Mouse (Mus musculus) lung, postnatal 4 days (tissue): ENCODE data around the gene Izumo1r.

Source experiments
- DNase-seq, 2 experiments: peaks; one replicate each; pipeline ENCODE4 v3.0.0; 2021

Gene Izumo1r

DNA sequence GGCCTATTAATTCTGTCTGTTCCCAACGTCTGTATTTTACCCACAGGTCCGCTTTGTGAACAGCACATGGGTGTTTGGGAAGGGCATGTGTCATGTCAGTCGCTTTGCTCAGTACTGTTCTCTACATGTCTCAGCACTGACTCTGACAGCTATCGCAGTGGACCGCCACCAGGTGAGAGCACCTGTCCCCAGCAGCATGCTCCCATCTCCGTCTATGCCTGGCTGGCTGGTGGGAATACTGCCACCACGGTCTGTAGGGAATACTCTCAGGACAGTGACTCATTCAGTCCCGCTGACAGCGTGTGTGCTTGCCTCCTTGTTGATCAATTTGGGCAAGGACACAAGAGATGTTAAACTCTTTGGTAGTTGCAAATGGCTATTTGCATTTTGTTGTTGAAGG is 39.0 kb downstream of the Izumo1r start:
- DNase-seq: no peak

DNA sequence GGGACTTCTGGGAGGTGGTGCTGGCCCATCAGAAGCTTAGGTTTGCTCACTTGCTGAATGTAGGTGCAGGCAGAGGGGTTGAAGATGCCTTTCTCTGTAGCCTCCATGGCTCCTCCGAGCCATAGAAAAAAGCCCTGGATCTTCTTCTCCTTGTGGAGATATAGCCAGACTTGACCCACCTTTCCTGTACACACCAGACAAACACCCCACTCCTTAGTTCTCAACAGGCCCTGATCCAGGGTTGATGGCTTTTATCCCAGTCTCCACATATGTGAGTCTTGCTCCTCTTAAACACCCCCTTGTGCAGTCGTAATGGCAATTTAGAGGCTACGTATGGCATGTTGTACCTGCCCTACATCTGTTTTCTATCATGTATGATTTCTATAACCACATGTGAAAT is 40.6 kb downstream of the Izumo1r start:
- no peak for DNase-seq

DNA sequence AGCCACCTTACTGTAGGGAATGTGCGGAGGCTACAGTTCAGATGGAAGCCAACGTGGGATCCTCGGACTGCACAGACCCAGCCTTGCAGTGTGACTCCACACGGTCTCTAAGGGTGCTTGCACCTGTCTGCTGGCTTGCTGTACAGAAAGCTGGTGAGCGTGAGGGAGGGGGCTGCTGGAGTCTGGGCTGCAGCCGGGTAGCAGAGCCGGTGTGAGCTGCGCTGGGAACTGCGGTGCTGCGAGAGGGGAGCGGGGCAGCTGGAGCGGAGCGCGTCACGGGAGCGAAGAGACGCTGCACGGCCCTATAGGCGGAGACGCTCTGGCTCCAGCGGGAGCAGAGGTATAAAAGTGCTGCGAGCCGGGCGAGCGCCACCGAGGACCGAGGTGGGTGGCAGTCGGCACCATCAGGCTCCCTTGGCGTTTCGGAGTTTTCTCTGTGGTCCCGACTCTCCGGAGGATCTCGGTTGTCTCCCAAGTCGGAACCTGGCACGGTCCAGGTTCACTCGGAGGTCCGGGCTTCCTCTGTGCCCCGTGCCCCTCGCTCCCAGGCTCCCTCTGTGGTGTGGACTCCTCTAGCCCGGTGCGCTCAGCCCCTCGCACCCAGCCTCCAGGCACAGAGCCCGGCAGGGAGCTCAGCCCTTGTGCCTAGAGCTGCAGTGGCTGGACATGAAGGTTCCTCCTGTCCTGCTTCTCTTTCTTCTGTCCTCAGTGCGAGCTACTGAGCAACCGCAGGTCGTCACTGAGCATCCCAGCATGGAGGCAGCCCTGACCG is 43.7 kb downstream of the Izumo1r start, which contains the start of gene Gpr83:
Gpr83 (plus strand) TSS at position 343 of the 772 bp plus-strand sequence.
- DNase-seq: peak in 1 of 2 experiments; percentile 9

DNA sequence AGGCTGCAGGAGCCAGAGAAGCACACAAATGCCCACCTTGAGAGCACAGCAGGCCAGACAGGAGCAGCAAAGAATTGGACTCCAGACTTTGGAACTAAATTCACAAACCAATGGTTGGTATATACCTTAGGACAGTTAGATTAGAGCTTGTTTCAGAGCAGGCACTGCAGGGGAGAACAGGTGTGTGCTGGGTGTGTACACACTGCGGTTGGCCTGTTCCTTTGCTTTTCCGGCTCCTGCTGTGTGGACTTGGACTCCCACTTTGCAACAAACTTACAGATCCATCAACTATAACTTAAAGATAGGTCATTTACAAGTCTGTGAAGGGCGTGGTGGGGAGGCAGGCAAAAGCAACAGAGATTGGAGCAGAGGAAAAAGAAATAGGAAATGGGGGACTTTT is 45.0 kb downstream of the Izumo1r start:
- DNase-seq: no peak

DNA sequence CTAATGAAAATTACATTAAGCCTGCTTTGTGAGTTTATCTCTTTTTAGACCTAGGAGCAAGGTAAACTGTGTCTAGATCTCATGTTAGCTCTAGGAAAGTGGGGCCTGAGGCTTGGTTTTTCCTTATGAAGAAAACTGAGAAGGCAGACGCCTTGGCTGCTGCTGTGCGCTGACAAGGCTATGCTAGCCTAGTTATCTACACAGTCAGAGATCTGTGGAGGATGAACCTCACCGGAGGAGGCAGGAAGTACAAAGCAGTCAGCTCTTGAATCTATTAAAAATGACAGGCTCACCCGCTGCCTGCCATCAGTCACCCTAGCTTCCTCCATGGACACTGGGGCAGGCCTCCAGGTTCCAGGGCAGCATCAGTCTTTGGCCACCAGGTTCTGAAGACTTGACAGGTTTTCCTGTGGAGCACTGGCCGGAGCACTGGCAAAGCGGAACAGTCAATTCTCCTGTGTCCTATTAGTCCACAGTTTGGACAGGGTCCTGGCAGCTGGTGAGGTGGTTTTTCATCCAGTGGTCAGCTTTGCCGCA is 45.5 kb downstream of the Izumo1r start:
- no peak for DNase-seq

DNA sequence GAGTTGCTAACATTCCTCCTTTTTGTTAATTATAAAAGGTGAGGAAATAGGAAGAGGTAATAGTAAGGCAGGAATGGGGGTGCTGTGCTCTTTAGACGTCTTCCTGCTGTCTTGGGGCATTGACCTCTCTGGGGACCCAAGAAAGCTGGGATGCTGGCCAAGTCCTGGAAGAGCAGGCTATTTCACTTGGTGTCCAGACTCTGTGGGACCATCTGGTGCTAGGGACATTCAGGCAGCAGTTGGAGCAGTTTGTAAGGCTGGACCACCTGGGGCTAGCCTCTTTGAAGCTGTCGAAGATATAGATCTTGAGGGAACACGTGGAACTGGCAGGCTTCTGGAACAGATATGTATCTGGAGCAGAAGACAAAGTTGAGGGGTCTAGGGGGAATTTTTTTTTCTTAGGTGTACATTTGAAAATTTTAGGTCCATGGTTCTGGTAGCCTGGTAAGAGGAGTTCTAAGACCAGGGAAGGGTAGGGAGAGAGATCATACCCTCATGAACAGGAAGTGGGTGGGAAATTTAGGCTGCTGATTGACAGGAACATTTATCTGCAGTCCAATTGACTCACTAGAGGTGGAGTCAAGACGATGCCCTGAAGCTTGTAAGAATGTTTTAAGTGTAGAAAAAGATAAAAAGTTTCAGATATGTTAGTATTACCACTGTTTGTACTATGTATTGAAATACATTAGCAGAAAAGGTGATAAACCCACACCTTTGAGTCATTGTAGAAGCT is 46.7 kb downstream of the Izumo1r start:
- no peak for DNase-seq

DNA sequence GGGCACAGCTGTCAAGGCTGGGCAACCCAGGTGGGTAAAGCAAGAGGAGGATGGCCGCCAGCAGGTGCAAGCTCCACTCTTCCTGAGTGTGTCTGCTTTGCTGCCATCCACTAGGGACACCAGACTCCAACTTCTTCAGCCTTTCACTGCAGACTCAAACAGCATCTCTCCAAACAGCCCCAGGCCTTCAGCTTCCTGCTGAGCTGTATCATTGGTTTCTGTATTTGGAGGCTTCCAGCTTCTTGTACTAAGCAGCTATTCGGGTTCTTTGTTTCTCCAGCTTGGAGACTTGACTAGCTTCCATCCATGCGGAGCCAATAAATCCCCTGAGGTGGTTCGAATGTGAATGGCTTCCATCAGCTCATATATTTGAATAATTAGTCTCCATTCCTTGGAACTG is 49.2 kb downstream of the Izumo1r start:
- no peak for DNase-seq

DNA sequence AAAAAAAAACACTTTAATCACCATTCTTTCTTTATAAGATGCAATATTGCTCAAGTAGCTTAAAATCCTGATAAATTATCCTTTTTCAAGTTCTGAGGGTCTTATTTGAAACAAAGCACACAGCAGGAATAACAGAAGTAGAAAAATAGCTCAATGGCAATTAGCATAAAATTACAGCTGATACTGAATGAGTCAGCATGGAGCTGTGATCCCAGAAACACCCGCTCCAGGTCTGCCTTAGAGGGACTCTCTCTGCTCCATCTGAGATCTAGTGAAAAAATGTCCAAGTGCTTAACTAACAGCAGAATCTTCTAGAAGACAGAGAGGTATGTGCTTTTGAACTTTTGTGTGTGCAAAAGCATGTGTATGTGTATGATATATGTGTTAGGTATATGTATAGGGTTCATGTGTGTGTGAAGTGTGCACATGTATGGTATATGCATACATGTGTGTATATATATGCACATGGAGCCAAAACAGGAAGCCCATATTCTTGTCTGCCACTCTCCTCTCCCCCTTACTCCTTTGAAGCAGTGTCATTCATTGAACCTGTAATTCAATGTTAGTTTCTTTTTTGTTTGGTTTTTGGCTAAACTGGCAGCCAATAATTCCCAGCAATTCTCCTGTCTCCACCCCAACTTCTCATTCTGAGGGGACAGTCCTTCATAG is 55.3 kb downstream of the Izumo1r start:
- DNase-seq: no peak

DNA sequence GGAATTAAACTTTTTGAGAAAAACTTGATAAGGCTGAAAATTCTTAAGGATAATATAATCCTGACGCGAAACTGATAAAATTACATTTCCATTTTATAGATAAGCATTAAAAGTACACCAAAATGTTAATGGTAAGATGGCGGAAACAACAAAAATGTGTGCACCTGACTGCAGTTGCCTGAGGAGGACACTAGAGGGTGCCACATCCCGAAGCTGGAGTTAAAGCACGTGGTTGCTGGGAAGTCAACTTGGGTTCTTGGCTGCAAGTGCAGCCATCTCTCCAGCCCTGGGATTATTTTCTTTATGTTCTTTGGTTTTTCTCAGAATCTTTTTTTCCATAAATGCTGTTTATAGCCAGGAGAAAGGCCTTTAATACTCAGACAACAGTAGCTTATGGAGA is 57.3 kb downstream of the Izumo1r start:
- no peak for DNase-seq

DNA sequence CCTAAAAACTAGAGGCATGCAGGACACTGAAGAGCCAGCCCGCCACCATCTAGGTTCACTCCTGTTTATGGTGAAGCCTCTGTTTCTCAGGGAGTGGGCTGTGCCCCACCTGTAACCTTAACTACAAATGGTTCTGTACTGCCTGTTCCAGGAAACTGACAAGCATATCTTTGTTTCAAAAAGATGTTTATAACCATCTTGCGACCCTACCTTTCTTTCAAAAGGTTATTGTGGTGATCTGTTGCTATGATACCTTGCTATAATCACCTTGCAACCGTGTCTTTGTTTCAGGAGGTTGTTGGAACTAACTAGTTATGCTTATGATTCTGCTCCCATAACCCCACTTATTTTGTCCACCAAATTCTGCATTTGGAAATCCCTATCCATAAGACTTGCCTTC is 59.8 kb downstream of the Izumo1r start:
- DNase-seq: no peak

DNA sequence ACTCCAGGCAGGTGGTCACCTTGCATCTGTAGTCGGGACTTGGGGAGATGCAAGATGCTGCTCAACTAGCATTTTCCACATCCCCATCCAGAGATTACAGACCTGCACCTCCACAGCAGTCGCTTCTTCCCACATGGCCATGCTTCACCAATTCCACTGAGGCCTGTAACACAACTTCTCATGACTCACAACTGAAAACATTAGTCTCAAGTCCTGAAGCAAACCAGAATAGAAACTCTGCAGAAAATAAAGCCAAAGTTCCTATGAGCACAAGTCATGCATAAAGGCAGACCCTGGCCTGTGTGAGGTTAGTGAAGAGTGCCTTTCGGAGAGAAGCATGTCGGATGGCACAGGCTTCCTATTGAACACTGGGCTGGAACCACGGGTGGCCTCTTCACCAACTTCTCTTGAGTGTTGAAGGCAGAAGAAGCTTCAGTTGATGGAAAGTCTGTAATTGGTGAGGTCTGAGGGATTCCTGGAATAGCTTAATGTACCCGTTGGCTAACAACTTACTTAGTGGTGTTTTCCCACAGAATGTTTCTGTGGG is 60.4 kb downstream of the Izumo1r start:
- DNase-seq: no peak

DNA sequence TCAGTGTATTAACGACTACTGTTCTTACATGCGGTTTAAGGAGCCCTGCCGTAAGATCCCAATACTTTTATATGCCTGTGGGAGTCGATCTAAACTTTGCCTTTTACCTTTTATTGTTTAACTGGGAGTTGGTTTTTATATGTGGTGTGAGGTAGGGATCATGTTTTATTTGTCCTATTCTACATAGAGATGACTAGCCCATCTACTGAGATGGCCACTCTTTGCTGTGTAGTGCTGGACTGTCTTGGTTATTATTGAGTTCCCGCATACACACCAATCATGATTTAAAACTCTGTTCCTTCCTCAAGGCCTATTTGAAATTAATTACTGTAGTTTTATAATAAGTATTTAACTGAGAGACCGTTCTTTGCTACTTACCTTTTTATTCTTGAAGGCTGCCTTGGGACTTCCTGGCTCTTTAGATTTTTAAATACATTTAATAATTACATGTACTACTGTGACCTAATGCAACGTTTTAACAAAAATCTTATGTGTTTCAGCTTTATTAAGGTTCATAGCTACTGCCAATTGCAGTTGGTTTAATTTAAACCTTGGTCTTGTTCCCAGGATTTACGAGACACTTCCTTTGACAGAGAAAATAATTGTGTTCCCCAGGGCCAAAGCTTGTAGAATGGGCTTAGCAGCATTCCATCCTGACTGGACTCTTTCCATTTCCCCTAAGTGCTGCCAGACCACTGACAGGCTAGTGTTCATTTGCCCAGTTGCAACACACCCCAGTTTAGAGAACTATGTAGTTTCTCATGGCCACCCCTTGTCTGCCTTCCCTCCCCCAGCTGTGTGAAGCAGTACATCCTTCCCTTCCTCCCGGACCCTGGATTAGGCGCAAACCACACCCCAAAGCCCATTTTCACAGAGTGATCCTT is 61.6 kb downstream of the Izumo1r start:
- DNase-seq: peak; percentile 51 to 73

DNA sequence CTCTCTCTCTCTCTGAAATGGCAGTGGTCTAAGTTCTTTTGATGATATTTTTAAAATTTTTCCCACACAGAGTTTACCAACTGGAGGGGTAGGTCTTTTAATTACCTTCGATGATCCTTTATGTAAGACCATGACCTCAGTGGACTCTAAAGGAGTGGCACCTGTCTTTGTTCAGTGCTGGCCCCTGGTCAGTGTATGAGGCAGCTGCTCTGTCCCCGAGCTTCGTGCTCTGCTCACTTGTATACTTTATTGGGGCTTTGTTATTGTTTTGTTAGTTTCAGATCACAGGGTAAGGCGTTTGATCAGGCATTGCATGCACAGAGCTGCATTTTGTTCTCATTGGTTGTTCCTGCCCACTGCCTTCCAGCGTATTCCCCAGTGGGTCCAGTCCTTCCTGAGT is 63.8 kb downstream of the Izumo1r start:
- no peak for DNase-seq

DNA sequence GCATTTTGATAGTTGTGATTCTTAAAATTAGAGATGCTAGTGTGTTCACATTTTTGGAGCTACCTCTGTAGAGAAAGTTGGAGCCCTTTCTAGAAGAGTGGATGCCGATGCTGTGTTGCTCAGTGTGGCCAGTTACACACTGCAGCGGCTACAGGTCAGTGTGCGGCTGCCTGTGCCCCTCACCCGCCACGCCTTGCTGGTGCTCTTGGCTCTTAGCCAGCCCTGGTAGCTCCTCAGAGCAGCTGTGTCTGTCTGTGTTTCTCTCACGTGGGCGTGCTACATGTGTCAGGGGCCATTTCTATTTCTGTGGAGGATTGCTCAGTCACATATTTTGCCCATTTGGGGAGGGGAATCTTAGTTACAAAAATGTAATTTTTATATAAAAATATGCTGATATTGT is 64.2 kb downstream of the Izumo1r start:
- peak; percentile 13 to 57 for DNase-seq
